Mouse (Mus musculus) kidney, postnatal 25 days (tissue): Measurements from ENCODE around the gene Tbx21.

ENCODE experiments used
- DNase-seq, 2 experiments: peaks; one replicate each; pipeline ENCODE4 v3.0.0; 2021; ENCODE audit warnings: mixed read lengths in 2 of 2

Gene Tbx21

DNA sequence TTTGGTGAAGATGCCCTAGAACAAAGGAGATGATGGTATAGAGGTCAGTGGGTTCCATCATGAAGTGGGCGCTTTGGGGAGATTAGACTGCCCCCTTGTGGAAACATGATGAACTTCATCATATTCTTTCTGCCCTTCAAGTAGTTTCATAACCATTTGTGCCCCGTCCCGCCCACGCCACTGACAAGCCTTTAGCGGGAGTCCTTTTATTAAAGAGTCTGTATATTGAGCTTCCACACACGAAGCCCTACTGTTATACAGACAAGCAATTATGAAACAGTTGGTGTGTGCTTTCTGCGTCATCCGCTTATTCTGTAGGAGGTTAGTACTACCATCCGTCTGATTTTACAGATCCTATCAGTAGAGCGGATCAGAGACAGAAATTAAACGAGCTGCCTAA is 32.2 kb downstream of the Tbx21 start:
- DNase-seq, result peak; percentile 66 to 69

DNA sequence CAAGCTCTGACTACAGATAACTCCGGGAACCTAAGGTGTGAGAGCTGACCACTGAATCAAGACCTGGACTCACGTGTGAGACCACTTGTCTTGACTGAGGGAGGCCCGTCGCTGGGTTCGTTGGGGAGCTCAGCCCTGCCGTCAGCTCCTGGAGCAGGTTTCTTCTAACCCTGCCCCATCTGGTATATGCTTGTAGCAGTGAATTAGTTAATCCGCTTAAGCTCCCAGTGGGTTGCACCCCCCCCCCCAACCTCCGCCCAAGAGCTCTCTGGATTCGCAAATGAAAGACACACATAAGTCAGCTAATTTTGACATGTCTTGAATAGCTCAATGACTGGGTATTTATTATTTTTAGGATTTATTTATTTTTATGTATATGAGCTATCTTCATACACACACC is 34.8 kb downstream of the Tbx21 start:
- no peak for DNase-seq

DNA sequence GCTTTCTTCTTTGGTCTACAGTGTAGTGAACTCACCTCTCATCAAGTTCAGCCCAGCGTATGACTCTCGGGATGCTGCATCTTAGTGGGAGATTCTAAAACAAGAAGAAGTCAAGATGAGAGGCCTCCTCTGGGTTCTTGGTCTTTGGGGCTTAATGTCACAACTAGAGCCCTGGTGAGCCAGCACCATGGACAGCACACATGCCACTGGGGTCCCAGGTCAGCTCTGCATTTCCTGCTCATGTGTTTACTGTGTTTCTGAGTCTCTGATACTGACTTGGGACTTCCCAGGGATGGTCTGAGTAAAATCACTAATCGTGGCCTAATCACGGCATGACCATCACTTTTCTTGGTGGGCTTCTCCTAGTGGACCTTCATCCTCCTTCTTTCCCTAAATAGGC is 36.4 kb downstream of the Tbx21 start:
- peak in 1 of 2 experiments; percentile 32 for DNase-seq

DNA sequence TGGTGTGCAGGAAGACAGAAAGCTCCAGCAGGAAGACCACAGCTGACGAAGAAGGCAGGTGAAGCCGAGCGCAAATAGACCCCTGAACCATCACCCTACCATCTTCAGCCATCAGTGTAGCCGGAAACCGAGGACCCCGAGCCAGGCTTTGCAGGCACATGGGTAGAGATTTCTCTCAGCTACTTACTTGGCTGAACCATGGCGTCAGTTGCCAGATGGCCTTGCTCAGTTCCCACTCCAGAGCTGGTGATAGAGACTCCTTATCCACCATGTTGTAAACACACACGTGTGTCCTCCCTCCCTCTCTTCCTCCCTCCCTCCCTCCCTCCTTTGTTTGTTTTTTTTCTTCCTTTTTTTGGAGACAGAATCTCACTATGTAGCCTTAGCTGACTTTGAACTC is 40.9 kb downstream of the Tbx21 start:
- no peak for DNase-seq

DNA sequence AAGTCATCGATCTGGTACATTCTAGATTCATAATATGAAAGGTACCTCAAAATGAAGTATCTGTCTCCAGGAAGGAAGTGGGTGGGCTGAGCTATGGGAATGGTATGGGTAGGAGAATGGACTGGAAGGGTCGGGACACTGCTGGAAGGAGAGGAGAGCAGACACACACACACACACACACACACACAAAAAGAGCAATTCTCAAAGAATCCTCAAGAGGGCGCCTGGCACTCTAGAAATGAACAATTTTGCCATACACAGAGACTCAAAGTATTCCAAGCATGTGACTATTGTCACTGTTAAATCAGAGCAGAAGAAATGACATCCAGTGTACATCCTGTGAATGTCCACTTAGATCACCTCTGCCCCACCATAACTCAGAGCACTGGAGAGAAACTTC is 42.6 kb downstream of the Tbx21 start:
- peak in 1 of 2 experiments; percentile 61 for DNase-seq

DNA sequence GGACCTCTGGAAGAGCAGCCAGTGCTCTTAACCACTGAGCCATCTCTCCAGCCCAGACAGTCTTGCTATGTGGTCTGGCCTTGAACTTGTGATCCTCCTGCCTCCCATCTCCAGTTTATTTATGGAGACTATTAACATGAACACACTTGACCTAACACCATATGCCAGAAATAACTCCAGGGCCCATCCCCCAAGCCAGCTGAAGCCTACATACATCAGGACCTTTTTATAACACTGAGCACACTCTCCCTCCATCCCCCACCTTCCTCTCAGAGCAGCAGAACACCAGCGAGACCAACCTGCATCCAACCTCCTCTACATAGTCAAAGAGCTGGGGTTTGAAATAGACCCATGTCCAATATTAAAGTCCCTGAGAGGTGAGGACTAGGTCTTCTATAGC is 44.0 kb downstream of the Tbx21 start:
- DNase-seq, result no peak

DNA sequence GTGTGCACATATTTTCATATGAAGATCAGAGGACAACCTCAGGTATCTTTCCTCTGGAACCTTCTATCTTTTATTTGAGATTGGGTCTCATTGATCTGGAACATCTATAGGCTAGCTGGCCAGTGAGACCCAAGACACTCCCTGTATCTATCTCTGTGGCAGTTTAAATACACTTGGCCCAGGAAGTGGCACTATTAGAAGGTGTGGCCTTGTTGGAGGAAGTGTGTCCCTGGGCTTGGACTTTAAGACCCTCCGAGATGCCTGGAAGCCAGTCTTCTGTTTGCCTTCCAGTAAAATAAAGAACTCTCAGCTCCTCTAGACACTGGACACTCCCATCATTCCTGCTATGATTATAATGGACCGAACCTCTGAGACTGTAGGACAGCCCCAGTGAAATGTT is 45.4 kb downstream of the Tbx21 start:
- no peak for DNase-seq

DNA sequence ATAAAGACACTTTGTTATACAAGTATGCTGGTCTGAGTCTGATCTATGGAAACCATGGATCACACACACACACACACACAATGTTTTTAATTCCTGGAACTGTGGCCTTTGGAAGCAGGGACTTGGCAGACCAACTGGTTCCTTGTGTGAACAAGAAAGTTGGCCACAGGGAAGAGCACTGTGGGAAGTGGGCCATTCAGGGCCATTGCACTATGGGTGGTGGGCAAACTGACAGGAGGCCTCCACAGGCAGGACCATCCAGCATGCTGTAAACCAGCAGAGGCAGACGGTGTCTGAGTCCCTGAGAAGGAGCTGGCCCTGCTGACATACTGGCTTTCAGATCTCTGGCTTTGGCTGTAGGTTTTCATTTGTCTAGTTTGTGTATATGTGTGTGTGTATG is 45.8 kb downstream of the Tbx21 start:
- DNase-seq, result no peak

DNA sequence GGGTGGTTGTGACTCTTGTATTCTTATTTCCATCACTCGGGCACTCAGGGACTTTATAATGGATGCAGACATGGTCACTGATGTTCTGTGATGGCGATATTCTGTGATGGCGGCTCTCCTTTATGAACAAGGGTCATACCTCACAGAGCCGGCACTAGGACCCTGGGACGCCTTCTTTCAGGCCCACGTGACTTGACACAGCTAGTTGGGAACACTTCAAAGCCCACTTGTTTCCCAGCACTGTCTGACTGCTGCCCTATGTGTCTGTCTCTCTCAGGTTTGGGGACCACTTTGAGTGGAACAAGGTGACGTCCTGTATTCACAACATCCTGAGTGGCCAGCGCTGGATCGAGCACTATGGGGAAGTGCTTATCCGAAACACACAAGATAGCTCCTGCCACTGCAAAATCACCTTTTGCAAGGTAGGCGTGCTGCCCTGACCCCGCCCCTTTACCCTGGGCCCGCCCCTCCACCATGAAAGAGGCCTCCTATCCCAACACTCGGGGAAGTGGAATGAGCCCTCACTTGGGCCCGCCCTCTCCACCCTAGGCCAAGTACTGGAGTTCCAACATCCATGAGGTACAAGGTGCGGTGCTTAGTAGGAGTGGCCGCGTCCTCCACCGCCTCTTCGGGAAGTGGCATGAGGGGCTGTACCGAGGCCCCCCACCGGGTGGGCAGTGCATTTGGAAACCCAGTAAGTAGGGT is 48.3 kb downstream of the Tbx21 start:
- DNase-seq, result no peak

DNA sequence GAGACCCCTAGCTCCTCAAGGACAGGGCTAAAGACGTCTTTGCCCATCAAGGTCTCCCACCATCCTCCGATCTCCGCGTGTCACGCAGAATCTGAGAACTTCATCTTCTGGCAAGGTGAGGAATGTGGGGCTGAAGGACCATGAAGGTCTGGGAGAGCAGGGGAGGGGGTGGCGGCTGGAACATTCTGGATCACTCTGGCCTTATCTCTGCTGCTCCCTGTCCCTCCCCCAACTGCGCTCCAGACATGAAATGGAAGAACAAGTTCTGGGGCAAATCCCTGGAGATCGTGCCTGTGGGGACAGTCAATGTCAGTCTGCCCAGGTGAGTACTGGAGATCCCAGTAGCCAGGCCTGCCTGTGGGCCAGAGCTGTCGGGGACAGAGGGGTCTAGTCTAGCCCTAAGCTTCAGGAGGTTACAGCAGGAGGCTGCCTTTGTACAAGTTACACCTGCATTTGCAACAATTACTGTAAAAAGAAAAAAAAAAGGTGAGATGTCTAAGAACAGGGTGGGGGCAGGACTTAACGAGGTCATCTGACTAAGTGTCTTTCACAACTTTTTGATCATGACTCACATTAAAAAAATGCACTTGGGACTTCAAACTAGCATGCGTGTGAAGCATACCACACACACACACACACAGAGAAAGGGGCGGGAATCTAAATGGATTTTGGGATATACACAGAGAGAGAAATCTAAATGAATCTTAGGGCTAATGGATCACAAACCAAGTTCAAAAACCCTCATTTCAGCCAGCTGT is 49.4 kb downstream of the Tbx21 start:
- no peak for DNase-seq

DNA sequence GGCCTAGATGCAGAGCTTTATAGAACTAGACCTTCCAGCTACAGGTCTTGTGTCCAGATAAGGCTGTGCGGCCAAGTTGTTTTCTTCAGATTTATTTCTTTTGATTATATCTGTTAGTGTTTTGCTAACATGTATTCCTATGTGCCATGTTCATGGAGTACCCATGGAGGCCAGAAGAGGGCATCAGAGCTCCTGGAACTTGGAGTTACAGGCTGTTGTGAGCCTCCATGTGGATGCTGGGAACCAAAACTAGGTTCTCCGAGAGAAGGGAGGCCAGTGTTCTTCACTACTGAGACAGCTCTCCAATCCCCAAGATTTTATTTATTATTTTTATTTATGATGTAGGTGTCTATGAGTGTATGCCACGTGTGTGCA is 51.2 kb downstream of the Tbx21 start:
- peak in 1 of 2 experiments; percentile 19 for DNase-seq

DNA sequence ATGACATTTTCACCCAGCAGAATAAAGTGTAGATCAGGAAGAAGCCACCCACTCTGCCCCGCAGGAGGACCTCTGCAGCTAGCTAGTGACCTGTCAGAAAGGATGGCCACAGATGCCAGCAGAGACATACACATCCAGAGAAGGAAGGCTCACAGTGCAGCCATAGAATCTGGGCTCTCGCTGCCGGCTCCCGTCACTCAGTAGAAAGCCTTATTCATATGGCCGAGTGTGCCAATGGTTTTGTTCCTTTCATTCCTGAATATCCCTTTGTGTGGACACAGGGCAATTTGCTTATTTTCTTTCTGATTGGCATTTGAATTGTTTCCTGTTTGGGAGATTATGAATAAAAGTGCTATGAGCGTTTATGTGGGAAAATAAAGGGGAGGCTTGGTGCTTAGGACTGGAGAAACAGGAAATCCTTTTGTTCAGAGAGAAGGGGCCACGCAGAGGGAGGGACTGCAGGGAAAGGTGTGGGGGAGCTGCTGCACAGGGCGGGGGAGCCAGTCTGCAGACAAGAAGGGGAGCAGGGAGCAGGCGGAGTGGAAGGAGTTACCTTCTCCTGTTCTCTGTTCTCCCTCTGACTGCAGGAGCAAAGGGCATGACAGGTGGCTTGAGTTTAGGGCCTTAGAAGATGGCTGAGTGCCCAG is 51.7 kb downstream of the Tbx21 start:
- DNase-seq, result no peak

DNA sequence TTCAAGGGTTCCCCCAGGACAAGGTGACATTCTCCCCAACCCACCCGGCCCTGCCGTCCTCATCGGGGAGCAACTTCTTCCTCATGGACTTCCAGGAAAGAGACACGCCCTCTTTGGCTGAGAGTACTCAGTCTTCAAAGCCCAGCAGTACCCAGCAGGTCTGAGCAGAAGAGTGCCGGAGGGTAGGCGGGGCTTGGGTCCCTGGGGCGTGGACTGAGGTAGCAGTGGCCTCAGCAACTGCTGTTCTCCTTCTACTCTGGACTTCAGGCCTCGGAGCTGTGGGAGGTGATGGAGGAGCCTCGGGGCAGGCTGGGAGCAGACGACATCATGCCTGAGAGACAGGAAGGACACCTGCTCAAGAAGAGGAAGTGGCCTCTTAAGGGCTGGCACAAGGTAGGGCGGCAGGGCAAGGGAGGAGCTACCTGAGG is 62.9 kb downstream of the Tbx21 start:
- DNase-seq, result peak; percentile 57 to 79

DNA sequence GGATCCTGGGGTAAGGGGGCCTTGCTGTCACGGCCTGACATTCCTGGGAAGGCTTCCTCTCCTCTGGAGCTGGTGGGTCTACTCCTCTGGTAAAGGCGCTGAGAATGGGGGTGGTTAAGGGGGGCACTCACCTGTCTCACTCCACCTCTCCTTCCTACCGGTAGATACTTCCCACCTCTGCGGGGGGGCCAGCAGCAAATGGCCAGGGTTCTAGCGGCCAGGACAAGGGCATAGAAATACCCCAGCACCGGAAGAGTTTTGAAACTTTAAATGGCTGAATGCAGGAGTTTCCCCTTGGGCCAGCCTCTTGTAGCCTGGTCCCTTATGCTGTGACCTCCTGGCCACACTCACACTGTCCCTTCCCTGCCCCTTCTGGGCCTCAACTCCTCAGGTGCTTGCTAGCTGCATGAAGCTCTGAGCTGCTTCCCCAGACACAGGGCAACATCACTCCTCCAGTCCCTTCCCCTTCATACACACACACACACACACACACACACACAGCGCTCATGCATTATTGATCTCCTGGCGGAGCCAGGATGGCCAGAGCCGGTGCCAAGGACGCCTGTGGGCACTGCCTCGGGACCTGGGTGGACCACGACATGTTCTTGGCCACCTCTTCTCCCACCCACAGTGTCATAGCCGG is 64.1 kb downstream of the Tbx21 start:
- DNase-seq, result no peak

DNA sequence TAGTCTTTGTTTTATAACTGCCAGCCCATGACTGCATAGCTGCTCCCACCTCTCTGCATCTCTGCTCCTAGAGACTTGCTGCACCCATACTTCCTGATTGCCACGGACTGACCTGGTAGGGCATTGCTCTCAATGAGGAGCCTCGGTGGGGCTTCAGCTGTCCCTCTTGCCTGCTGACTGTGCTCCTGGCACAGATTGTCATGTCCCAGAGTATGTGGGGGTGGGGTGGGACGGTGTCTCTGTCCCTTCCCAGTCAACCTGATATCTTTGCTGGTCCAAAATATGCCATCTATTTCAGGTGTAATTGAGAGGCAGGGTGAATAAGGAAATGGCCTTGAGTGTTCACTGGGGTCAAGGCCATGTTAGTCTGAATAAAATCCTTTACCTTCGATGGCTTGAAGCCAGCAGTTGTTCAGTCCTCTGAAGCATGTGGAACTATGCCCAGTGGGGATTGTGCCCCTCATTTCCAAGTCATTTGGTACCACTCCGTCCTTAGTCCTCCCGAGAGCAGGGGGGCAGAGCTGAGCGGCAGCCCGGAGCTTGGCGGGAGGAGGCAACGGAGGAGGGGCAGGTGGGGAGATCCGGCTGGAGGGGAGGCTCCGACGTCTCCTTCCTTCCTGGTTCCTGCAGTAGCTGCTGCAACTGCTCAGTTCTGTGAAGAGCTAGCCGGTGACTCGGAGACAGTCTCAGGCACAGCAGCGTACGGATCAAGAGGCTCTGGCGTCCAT is 64.8 kb downstream of the Tbx21 start, which contains the start of gene Osbpl7:
TSS of gene Osbpl7 (plus strand) at position 413 of the 728 bp plus-strand sequence.
- DNase-seq, result peak; percentile 78 to 90

DNA sequence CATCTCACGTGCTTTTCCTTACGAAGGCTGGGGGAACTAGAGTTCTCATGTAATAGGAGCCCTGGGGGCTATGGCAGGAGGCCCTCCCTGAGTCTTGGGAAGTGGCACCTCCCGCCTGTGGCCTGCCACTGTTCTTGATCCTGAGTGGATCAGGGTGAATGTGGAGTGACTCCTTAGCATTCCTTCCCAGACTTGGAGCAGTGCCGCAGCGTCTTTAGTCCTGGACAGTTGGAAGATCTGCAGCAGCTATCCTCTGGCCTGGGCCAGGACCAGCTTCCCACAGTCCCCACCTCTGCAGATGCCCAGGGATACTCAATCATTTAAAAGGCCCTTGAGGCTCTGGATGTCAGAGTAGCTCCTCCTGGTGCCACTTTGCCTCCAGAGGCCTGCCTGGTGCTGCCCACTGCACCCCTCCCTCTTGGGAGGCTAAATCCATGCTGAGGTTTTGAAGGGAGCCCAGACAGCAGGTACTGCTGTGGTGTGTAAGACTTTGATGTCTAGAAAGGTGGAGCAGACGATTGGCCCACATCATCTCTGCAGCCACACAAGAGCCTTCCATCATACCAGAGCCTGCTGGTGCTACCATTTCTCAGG is 65.5 kb downstream of the Tbx21 start:
- no peak for DNase-seq

DNA sequence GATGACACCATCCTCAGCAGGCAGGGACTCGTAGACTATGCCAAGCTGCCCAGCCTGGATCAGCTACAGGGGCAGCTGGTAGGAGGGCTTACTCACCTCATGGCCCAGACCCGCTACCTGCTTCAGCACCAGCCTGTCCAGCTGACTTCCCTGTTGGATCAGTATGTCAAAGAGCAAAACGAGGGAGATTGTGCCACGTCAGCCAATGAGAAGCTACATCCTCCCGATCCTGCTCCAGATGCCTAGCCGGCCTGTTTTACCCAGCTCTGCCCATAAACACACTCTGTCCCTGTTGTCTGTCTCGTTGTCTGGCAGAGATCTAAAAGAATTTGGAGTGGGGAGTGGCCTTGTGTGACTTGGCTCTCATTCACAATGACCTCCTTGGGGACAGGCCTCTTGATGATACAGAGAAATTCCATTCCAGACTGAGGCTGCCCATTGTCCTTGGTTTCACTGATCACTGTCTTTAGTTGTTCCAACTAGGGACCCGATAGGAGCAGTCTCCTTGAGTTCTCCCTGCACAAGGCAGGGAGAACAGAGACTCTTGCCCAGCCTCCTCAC is 67.0 kb downstream of the Tbx21 start:
- no peak for DNase-seq
